Mouse (Mus musculus) gastrocnemius, postnatal 14 days (tissue): Measurements from ENCODE around the gene Tdrkh. TPM values are rescaled to one million over a fixed set of nuclear protein-coding genes. Genes with fewer than 3 reads are reported as not detected.

Source experiments
- DNase-seq: peaks from one replicate; pipeline ENCODE4 v3.0.0; 2021; ENCODE audit warnings: mixed read lengths
- intact Hi-C: fragments of 180-260 bp; cut with DNase I; formaldehyde crosslinking; loops from one replicate; pipeline ENCODE4 v1.15.1; 2025; ENCODE audit warnings: low total_unique reads
- total RNA-seq, 2 experiments: library from RNA; stranded (reverse); gene quantifications; 2 replicates each; pipeline ENCODE4 v1.2.3; 2021

Gene Tdrkh
- total RNA-seq, 2 experiments from 2014 or later = 3.5 to 4.8 TPM

GRCm38 (mm10) chr3:94482764-94483385, 69.8 kb downstream of the Tdrkh start:
- no peak for DNase-seq
- intact Hi-C loops = no loop called here

- no peak for DNase-seq
- intact Hi-C loops = no loop called here
These were observed 70.8 kb downstream of the Tdrkh start for GRCm38 (mm10) chr3:94483790-94484439.

Other genes with a start within 250 kb of the Tdrkh start
- gene Gm10696, start 235.1 kb upstream of the Tdrkh start, total RNA-seq = not detected
- gene Gm5286, start 216.6 kb upstream of the Tdrkh start, total RNA-seq = not detected
- gene Gm4778, start 149.2 kb upstream of the Tdrkh start, total RNA-seq = not detected
- gene Them4, start 103.2 kb upstream of the Tdrkh start, total RNA-seq = 1 to 10 TPM; 6.5 to 6.7 TPM
- gene Them5, start 71.2 kb upstream of the Tdrkh start, total RNA-seq = under 1 TPM in 1 of 2 experiments, not detected in 1; 0.16 TPM
- gene C2cd4d, start 50.8 kb upstream of the Tdrkh start, total RNA-seq = under 1 TPM; 0.18 to 0.31 TPM
- gene Rorc, start 40.5 kb upstream of the Tdrkh start, total RNA-seq = 10 to 100 TPM; 15.8 to 22.8 TPM
- gene Lingo4, start 14.8 kb upstream of the Tdrkh start, total RNA-seq = under 1 TPM; 0.06 to 0.11 TPM
- 10 to 100 TPM; 40.4 to 47.1 TPM for gene Mrpl9, start 30.0 kb downstream of the Tdrkh start, total RNA-seq
- not detected for gene Oaz3, start 30.6 kb downstream of the Tdrkh start, total RNA-seq
- not detected for gene Celf3, start 65.0 kb downstream of the Tdrkh start, total RNA-seq
- gene Riiad1, start 67.1 kb downstream of the Tdrkh start, total RNA-seq = 1 to 10 TPM; 3.0 to 3.8 TPM
- gene Snx27, start 169.4 kb downstream of the Tdrkh start, total RNA-seq = 10 to 100 TPM; 23.8 to 25.1 TPM
- not detected for gene Gm10972, start 229.8 kb downstream of the Tdrkh start, total RNA-seq
- gene Tuft1, start 245.6 kb downstream of the Tdrkh start, total RNA-seq = 1 to 10 TPM in 1 of 2 experiments, under 1 TPM in 1; 0.98 to 1.4 TPM